Mouse (Mus musculus) spleen, adult 12 weeks (tissue): ENCODE results near the gene Slc25a3.

ENCODE experiments used
- DNase-seq: peaks from one replicate; pipeline ENCODE4 v3.0.0; 2022; ENCODE audit warnings: low spot score

Slc25a3 gene

GRCm38 (mm10) chr10:91092812-91093211 lies 31.0 kb downstream of the Slc25a3 start:
- no peak for DNase-seq

- no peak for DNase-seq
Measured at GRCm38 (mm10) chr10:91083393-91083927, 40.4 kb downstream of the Slc25a3 start.

- DNase-seq = peak; percentile 100
Measured at GRCm38 (mm10) chr10:91082550-91083392, 41.1 kb downstream of the Slc25a3 start, which contains the start of the genes Apaf1 and Ikbip. Gene Apaf1, minus strand, starts transcription at chr10:91082770. Gene Ikbip, plus strand, starts transcription at chr10:91082940.

GRCm38 (mm10) chr10:91081959-91082507 lies 41.8 kb downstream of the Slc25a3 start:
- DNase-seq = no peak

GRCm38 (mm10) chr10:91080540-91080939 lies 43.3 kb downstream of the Slc25a3 start:
- DNase-seq = no peak

GRCm38 (mm10) chr10:91076667-91077066 lies 47.2 kb downstream of the Slc25a3 start:
- no peak for DNase-seq

GRCm38 (mm10) chr10:91073345-91073744 lies 50.5 kb downstream of the Slc25a3 start:
- DNase-seq = no peak

- DNase-seq = no peak
Measured at GRCm38 (mm10) chr10:91071768-91072167, 52.1 kb downstream of the Slc25a3 start.
